Mouse (Mus musculus) megakaryocyte-erythroid progenitor cell, adult 5-6 weeks (primary cell): ENCODE measurements around the gene Pex16. TPM values are rescaled to one million over a fixed set of nuclear protein-coding genes. Genes with fewer than 3 reads are reported as not detected.

Experiments used
- ATAC-seq: replicated peaks from 2 replicates; pipeline ENCODE4 v1.8.0; 2016; ENCODE audit warnings: mild to moderate bottlenecking, inconsistent platforms; ENCODE audit not compliant: severe bottlenecking, poor library complexity, low FRiP score, low TSS enrichment
- total RNA-seq, 2 experiments: library from RNA; stranded (forward) in 1 of 2; stranded (reverse) in 1 of 2; fragments of 200-1000, 215-1000 nt in 1 of 2; fragments of >200 nt in 1 of 2; fragmentation: Nextera tagmentation in 1 of 2; gene quantifications; 2 replicates each; pipeline ENCODE4 v1.2.3; 2014 to 2017

The Pex16 gene
- total RNA-seq (2014; fragmentation: Nextera tagmentation) (13.1 and 25.7 TPM in 2 replicates), total RNA-seq (2017) (12.1 and 17.2 TPM in 2 replicates)

GRCm38 (mm10) chr2:92374514-92374913 lies at the start of gene Pex16, which contains the start of gene Large2:
Pex16 (plus strand) TSS chr2:92374676.
Large2 (minus strand) TSS chr2:92374869.
- ATAC-seq, result peak; percentile 67

GRCm38 (mm10) chr2:92325676-92326075 lies 48.8 kb upstream of the Pex16 start:
- ATAC-seq, result no peak

GRCm38 (mm10) chr2:92326221-92326620 lies 48.3 kb upstream of the Pex16 start:
- no peak for ATAC-seq

- no peak for ATAC-seq
These were observed 46.9 kb upstream of the Pex16 start for GRCm38 (mm10) chr2:92327601-92328000.

GRCm38 (mm10) chr2:92328206-92328605 lies 46.3 kb upstream of the Pex16 start:
- ATAC-seq, result no peak

- peak; percentile 78; the same call in 1 of the 2 replicates for ATAC-seq
These were observed 43.6 kb upstream of the Pex16 start for GRCm38 (mm10) chr2:92330840-92331239.

- ATAC-seq, result no peak
These were observed 43.1 kb upstream of the Pex16 start for GRCm38 (mm10) chr2:92331410-92331809.

GRCm38 (mm10) chr2:92331871-92332270 lies 42.6 kb upstream of the Pex16 start:
- ATAC-seq, result no peak

GRCm38 (mm10) chr2:92342418-92342817 lies 32.1 kb upstream of the Pex16 start:
- no peak for ATAC-seq

GRCm38 (mm10) chr2:92347191-92347590 lies 27.3 kb upstream of the Pex16 start:
- ATAC-seq, result no peak

- ATAC-seq, result no peak
These were observed 24.7 kb upstream of the Pex16 start for GRCm38 (mm10) chr2:92349589-92350425.

GRCm38 (mm10) chr2:92350686-92351085 lies 23.8 kb upstream of the Pex16 start:
- no peak for ATAC-seq

- no peak for ATAC-seq
These were observed 21.1 kb upstream of the Pex16 start for GRCm38 (mm10) chr2:92353402-92353801.

- ATAC-seq, result no peak
These were observed 20.3 kb upstream of the Pex16 start for GRCm38 (mm10) chr2:92354224-92354623.

GRCm38 (mm10) chr2:92359301-92359700 lies 15.2 kb upstream of the Pex16 start:
- ATAC-seq, result no peak

- no peak for ATAC-seq
These were observed 14.2 kb upstream of the Pex16 start for GRCm38 (mm10) chr2:92360186-92360823.

- peak; percentile 65; the same call in 1 of the 2 replicates for ATAC-seq
These were observed 13.6 kb upstream of the Pex16 start for GRCm38 (mm10) chr2:92360893-92361292.

GRCm38 (mm10) chr2:92361795-92362194 lies 12.7 kb upstream of the Pex16 start:
- ATAC-seq, result no peak

GRCm38 (mm10) chr2:92362571-92363228 lies 11.8 kb upstream of the Pex16 start:
- no peak for ATAC-seq

GRCm38 (mm10) chr2:92364086-92364485 lies 10.4 kb upstream of the Pex16 start:
- no peak for ATAC-seq
